Comparison of ENCODE assay signal across 10 mouse cellular contexts in the genomic region with DNA sequence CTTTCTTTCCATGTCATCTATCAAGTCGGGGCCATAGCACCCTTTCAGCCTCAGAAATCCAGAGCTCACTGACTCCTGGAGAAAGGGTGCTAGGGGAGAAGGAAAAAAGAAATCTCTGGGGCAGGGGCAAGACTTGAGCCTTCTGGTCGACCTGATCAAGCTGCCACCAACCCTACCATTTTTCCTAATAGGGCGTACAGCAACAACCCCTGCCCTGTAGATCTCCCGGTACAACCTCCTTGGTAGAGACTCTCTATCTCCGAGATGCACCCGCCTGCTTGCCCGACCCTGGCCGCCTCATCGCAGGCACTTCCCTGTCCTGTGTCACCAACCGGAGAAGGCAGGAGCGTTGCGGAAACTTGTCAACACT. TPM values are rescaled to one million over a fixed set of nuclear protein-coding genes. Genes with fewer than 3 reads are reported as not detected.
A peak's percentile ranks its signal among the peaks of the same experiment; 100 is the strongest.
DNase-seq lines count a peak whose midpoint lies in the region; ATAC-seq and TF ChIP-seq lines count a peak whose summit lies in the region.
"Had no signal": no experiment of that assay in that cellular context is flagged by ENCODE, and none has a peak within 500 bp of the region (broad histone marks: within the 10 kb centered on the region; RNA-seq: fewer than 3 reads in every experiment).

No protein-coding gene starts in this region.

- no peak for TF ChIP-seq POLR2A in brain, embryonic 14.5 days (IDR thresholded peaks at IDR 0.05; ENCODE audit: borderline replicate concordance, extremely low read depth, insufficient read depth, insufficient read length, poor library complexity, severe bottlenecking)

- peak; percentile 63 for DNase-seq in hindbrain, embryonic 11.5 days (ENCODE audit: low spot score)
- DNase-seq in G1E (ENCODE audit: low spot score), result peak; percentile 96
- DNase-seq in brain, embryonic 14.5 days (ENCODE audit: low read depth), result peak; percentile 59
- DNase-seq in hindbrain, embryonic 14.5 days (ENCODE audit: low spot score), result peak; percentile 59
- DNase-seq in liver, embryonic 11.5 days (ENCODE audit: low spot score), result peak; percentile 62
- DNase-seq in right cerebral cortex, postnatal 4 days, result peak; percentile 49
- DNase-seq in gastrocnemius, adult 18-20 months (ENCODE audit: low spot score), result no peak

- no peak for ATAC-seq in hindbrain, embryonic 11.5 days (ENCODE audit: low FRiP score)
- ATAC-seq in hindbrain, embryonic 16.5 days, result no peak
- no peak for ATAC-seq in G1E (ENCODE audit: extremely low read depth, insufficient number of reproducible peaks, low FRiP score, poor library complexity, severe bottlenecking)
- no peak for ATAC-seq in hindbrain, embryonic 14.5 days (ENCODE audit: low FRiP score)
- no peak for ATAC-seq in liver, embryonic 11.5 days (replicated peaks; ENCODE audit: low FRiP score)

- WGBS in hindbrain, embryonic 11.5 days, result 2% methylated on average over 12 of the region's 12 CpGs
- 2% methylated on average over 12 of the region's 12 CpGs for WGBS in hindbrain, embryonic 16.5 days
- WGBS in hindbrain, embryonic 14.5 days, result 4% methylated on average over 12 of the region's 12 CpGs
- WGBS in liver, embryonic 11.5 days, result under 1% methylated on average over 12 of the region's 12 CpGs

- H3K9ac ChIP-seq in hindbrain, embryonic 11.5 days (ENCODE audit: low read depth, low read length), result no peak overlapping the region
- H3K9ac ChIP-seq in hindbrain, embryonic 16.5 days (ENCODE audit: low read depth, low read length), result no peak overlapping the region
- H3K9ac ChIP-seq in hindbrain, embryonic 14.5 days, result no peak overlapping the region
- H3K9ac ChIP-seq in liver, embryonic 11.5 days (ENCODE audit: low read depth, low read length), result no peak overlapping the region
- H3K9ac ChIP-seq: limb, embryonic 13.5 days had no signal

- no peaks in the 10 kb centered on the region for H3K9me3 ChIP-seq in hindbrain, embryonic 11.5 days (ENCODE audit: control insufficient read depth, low read length)
- H3K9me3 ChIP-seq in hindbrain, embryonic 16.5 days (ENCODE audit: control insufficient read depth, low read length), result no peaks in the 10 kb centered on the region
- no peaks in the 10 kb centered on the region for H3K9me3 ChIP-seq in G1E (replicated peaks)
- H3K9me3 ChIP-seq in hindbrain, embryonic 14.5 days (ENCODE audit: control insufficient read depth, low read length), result no peaks in the 10 kb centered on the region
- H3K9me3 ChIP-seq in liver, embryonic 11.5 days (ENCODE audit: control insufficient read depth, low read length), result no peaks in the 10 kb centered on the region
- H3K9me3 ChIP-seq: limb, embryonic 13.5 days had no signal

- TF ChIP-seq CTCF in G1E (IDR thresholded peaks at IDR 0.05; ENCODE audit: low read depth, low read length), result no peak
- no peak for TF ChIP-seq CTCF in brain, embryonic 14.5 days (IDR thresholded peaks at IDR 0.05; ENCODE audit: borderline replicate concordance, extremely low read depth, insufficient read depth, insufficient read length)

- no peaks in the 10 kb centered on the region for H3K27me3 ChIP-seq in hindbrain, embryonic 11.5 days (ENCODE audit: control insufficient read depth, insufficient read depth, low read length)
- H3K27me3 ChIP-seq in hindbrain, embryonic 16.5 days (replicated peaks; ENCODE audit: control insufficient read depth, insufficient read depth, low read length), result no peaks in the 10 kb centered on the region
- no peaks in the 10 kb centered on the region for H3K27me3 ChIP-seq in G1E (ENCODE audit: insufficient read depth, low read length)
- no peaks in the 10 kb centered on the region for H3K27me3 ChIP-seq in hindbrain, embryonic 14.5 days (ENCODE audit: control insufficient read depth, insufficient read depth, low read length)
- no peaks in the 10 kb centered on the region for H3K27me3 ChIP-seq in liver, embryonic 11.5 days (replicated peaks; ENCODE audit: control insufficient read depth, insufficient read depth, low read length)
- H3K27me3 ChIP-seq: limb, embryonic 13.5 days had no signal

- no peaks in the 10 kb centered on the region for H3K36me3 ChIP-seq in hindbrain, embryonic 11.5 days (ENCODE audit: control insufficient read depth, insufficient read depth, low read length)
- no peaks in the 10 kb centered on the region for H3K36me3 ChIP-seq in hindbrain, embryonic 16.5 days (ENCODE audit: control insufficient read depth, insufficient read depth, low read length)
- H3K36me3 ChIP-seq in G1E (replicated peaks), result no peaks in the 10 kb centered on the region
- no peaks in the 10 kb centered on the region for H3K36me3 ChIP-seq in hindbrain, embryonic 14.5 days (replicated peaks; ENCODE audit: control insufficient read depth, insufficient read depth)
- H3K36me3 ChIP-seq in liver, embryonic 11.5 days (ENCODE audit: control insufficient read depth, insufficient read depth, low read length), result no peaks in the 10 kb centered on the region
- H3K36me3 ChIP-seq: limb, embryonic 13.5 days had no signal

- H3K4me2 ChIP-seq in hindbrain, embryonic 11.5 days (replicated peaks; ENCODE audit: low read depth, low read length), result no peak overlapping the region
- H3K4me2 ChIP-seq in hindbrain, embryonic 16.5 days (ENCODE audit: low read length), result no peak overlapping the region
- no peak overlapping the region for H3K4me2 ChIP-seq in hindbrain, embryonic 14.5 days (replicated peaks)
- no peak overlapping the region for H3K4me2 ChIP-seq in liver, embryonic 11.5 days
- H3K4me2 ChIP-seq: limb, embryonic 13.5 days had no signal

- H3K4me1 ChIP-seq in hindbrain, embryonic 11.5 days (replicated peaks; ENCODE audit: control insufficient read depth, insufficient read depth, low read length), result no peaks in the 10 kb centered on the region
- no peaks in the 10 kb centered on the region for H3K4me1 ChIP-seq in hindbrain, embryonic 16.5 days (ENCODE audit: control insufficient read depth, insufficient read depth, low read depth, low read length)
- peaks cover 11% of the 10 kb centered on the region for H3K4me1 ChIP-seq in G1E (ENCODE audit: insufficient read depth, low read depth, low read length)
- no peaks in the 10 kb centered on the region for H3K4me1 ChIP-seq in hindbrain, embryonic 14.5 days (replicated peaks; ENCODE audit: control insufficient read depth, insufficient read depth, low read length)
- H3K4me1 ChIP-seq in liver, embryonic 11.5 days (replicated peaks; ENCODE audit: control insufficient read depth, insufficient read depth, low read length), result no peaks in the 10 kb centered on the region
- H3K4me1 ChIP-seq: limb, embryonic 13.5 days had no signal

- H3K4me3 ChIP-seq in hindbrain, embryonic 11.5 days (ENCODE audit: low read depth, low read length), result no peak overlapping the region
- H3K4me3 ChIP-seq in hindbrain, embryonic 16.5 days (ENCODE audit: low read length), result no peak overlapping the region
- no peak overlapping the region for H3K4me3 ChIP-seq in G1E (ENCODE audit: low read depth, low read length)
- H3K4me3 ChIP-seq in hindbrain, embryonic 14.5 days (replicated peaks; ENCODE audit: low read length), result no peak overlapping the region
- H3K4me3 ChIP-seq in liver, embryonic 11.5 days (ENCODE audit: low read depth, low read length), result no peak overlapping the region
- H3K4me3 ChIP-seq: limb, embryonic 13.5 days had no signal

- no peak overlapping the region for H3K27ac ChIP-seq in hindbrain, embryonic 11.5 days (ENCODE audit: low read depth, low read length)
- no peak overlapping the region for H3K27ac ChIP-seq in hindbrain, embryonic 16.5 days (ENCODE audit: low read depth, low read length)
- no peak overlapping the region for H3K27ac ChIP-seq in hindbrain, embryonic 14.5 days
- no peak overlapping the region for H3K27ac ChIP-seq in liver, embryonic 11.5 days (ENCODE audit: low read depth, low read length)
- H3K27ac ChIP-seq: limb, embryonic 13.5 days had no signal

RNA-seq across cellular contexts. Expression of a gene that starts 30.6 kb away (rescaled TPM):
- not detected in 2 replicates for polyA plus RNA-seq in hindbrain, embryonic 11.5 days (2014; fragmentation: Nextera tagmentation; extraction: Ambion mirVana)
- polyA plus RNA-seq in hindbrain, embryonic 16.5 days (2015; fragmentation: Nextera tagmentation; extraction: Ambion mirVana), result not detected in 2 replicates
- total RNA-seq in G1E (2014; fragmentation: Nextera tagmentation) (not detected in 2 replicates), G1E (2017) (not detected in 2 replicates)
- polyA plus RNA-seq in G1E (2012), result not detected in 2 replicates
- not detected in 2 replicates for polyA plus RNA-seq in brain, embryonic 14.5 days (2012; rRNA removed)
- not detected in 2 replicates for polyA plus RNA-seq in hindbrain, embryonic 14.5 days (2014; fragmentation: Nextera tagmentation; extraction: Ambion mirVana)
- polyA plus RNA-seq in liver, embryonic 11.5 days (2014; fragmentation: Nextera tagmentation; extraction: Ambion mirVana), result not detected in 2 replicates
- total RNA-seq in gastrocnemius, adult 18-20 months (2021), result not detected
- total RNA-seq: common myeloid progenitor, adult 5-6 weeks had no signal
- polyA plus RNA-seq: limb, embryonic 13.5 days had no signal

RNA-seq across cellular contexts. Expression of a gene that starts 38.0 kb away (rescaled TPM):
- polyA plus RNA-seq in hindbrain, embryonic 11.5 days (2014; fragmentation: Nextera tagmentation; extraction: Ambion mirVana), result 15.6 and 18.5 TPM in 2 replicates
- polyA plus RNA-seq in hindbrain, embryonic 16.5 days (2015; fragmentation: Nextera tagmentation; extraction: Ambion mirVana), result 67.9 and 69.4 TPM in 2 replicates
- total RNA-seq in G1E (2014; fragmentation: Nextera tagmentation), result 0.45 and 9.3 TPM in 2 replicates
- 1.1 and 1.5 TPM in 2 replicates for total RNA-seq in G1E (2017)
- 10.9 and 11.0 TPM in 2 replicates for polyA plus RNA-seq in G1E (2012)
- 192 and 203 TPM in 2 replicates for polyA plus RNA-seq in brain, embryonic 14.5 days (2012; rRNA removed)
- polyA plus RNA-seq in hindbrain, embryonic 14.5 days (2014; fragmentation: Nextera tagmentation; extraction: Ambion mirVana), result 41.6 and 55.8 TPM in 2 replicates
- 16.6 and 20.7 TPM in 2 replicates for polyA plus RNA-seq in liver, embryonic 11.5 days (2014; fragmentation: Nextera tagmentation; extraction: Ambion mirVana)
- 1 to 10 TPM in 1 of 2 experiments, under 1 TPM in 1; 0.84 to 1.5 TPM for total RNA-seq in gastrocnemius, adult 18-20 months (2021)
